Mouse (Mus musculus): ENCODE measurements around the gene Ushbp1. TPM values are rescaled to one million over a fixed set of nuclear protein-coding genes. Genes with fewer than 3 reads are reported as not detected.
A peak's percentile ranks its signal among the peaks of the same experiment; 100 is the strongest.
"Not testable (repeated sequence)": the region's sequence is repeated elsewhere in the genome, so short reads cannot be mapped to it uniquely, and the experiment has no call there.

The Ushbp1 gene
- 10.8 and 10.9 TPM in 2 replicates for polyA plus RNA-seq (2015; fragmentation: Nextera tagmentation; extraction: Ambion mirVana)

DNA sequence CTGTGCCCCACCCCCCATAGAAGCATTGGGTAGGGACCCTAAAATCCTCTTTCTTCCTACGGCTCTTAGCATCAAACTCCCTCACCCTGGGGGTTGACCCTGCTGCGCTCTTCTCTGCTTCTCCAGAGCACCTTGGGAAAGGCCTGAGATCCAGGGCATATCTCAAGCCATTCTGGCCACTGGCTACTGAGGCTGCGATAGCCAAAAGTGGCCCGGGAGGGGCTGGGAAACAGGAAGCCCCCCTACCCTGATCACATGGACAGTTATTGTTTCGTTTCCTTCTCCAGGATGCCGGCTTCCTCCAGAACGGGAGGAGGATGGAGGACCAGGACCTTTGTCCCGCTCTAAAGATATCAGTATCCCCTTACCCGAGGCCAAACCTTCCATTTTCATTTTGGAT is at the start of gene Ushbp1:
TSS of gene Ushbp1 (minus strand) at position 174 of the 400 bp plus-strand sequence.
- H3K4me1 ChIP-seq: peaks cover 12% of the 10 kb centered on the region
- peak within 1 kb of the TSS; percentile 44 for H3K4me2 ChIP-seq
- no peaks in the 10 kb centered on the region for H3K27me3 ChIP-seq (replicated peaks)
- peak within 1 kb of the TSS; percentile 76 for H3K4me3 ChIP-seq (replicated peaks)
- no peak for ATAC-seq (ENCODE audit: insufficient read depth, low FRiP score, low read depth)
- peaks cover 7% of the 10 kb centered on the region; the same call in 1 of the 2 replicates for H3K36me3 ChIP-seq
- H3K9me3 ChIP-seq: no peaks in the 10 kb centered on the region
- peak within 1 kb of the TSS; percentile 66 for H3K27ac ChIP-seq
- 80% methylated on average over 9 of the region's 9 CpGs for WGBS
- no peak within 1 kb of the TSS for H3K9ac ChIP-seq

DNA sequence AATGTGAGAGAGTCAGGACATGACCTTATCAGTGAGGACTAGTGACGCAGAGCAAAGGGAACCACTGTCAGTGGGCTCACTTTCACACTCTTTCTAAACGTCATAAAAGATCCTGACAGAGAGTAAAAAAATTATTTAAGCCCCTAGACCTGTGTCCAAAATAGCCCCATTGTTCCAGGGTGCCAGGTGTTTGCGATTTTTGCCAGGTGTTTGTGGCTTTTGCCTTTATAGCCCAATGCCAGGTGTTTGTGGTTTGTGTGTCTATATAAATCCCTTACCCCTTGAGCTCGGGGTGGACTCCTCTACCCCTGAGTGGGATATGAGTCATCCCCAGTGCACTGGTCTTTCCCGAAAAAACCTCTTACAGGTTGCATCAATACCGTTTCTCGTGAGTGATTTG is 49.5 kb upstream of the Ushbp1 start:
- ATAC-seq (ENCODE audit: insufficient read depth, low FRiP score, low read depth): no peak
- no peaks in the 10 kb centered on the region for H3K36me3 ChIP-seq
- no peak overlapping the region for H3K27ac ChIP-seq
- H3K27me3 ChIP-seq (replicated peaks): no peaks in the 10 kb centered on the region
- no peak overlapping the region for H3K4me3 ChIP-seq (replicated peaks)
- H3K4me1 ChIP-seq: no peaks in the 10 kb centered on the region
- no peak overlapping the region for H3K4me2 ChIP-seq
- 77% methylated on average over 7 of the region's 7 CpGs for WGBS
- H3K9ac ChIP-seq: no peak overlapping the region
- no peaks in the 10 kb centered on the region for H3K9me3 ChIP-seq

DNA sequence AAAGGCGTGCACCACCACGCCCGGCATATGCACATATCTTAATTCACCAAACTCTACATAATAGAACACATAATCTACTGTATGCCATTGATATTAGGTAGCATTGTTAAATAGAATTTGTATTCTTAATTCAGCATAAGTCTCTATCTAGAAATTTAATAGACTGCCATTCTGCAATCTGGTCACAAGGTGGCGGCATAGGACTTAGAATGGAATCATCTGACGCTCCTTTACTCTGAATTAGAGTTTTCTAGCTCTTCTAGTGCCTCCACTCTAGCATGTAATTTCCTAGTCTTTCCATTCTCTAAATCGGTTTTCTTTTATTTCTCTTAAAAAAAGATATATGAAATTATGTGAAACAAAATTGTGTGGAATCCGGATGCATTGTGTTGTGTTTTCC is 45.8 kb upstream of the Ushbp1 start:
- Histone ChIP-seq H3K9ac (no peak overlapping the region), H3K9me3 (no peaks in the 10 kb centered on the region), H3K27ac (no peak overlapping the region), H3K4me3 (replicated peaks) (no peak overlapping the region), H3K27me3 (replicated peaks) (0 out of 2 replicates have a peak, but pooled peaks cover 5% of the 10 kb centered on the region), H3K4me2 (no peak overlapping the region), H3K36me3 (no peaks in the 10 kb centered on the region), H3K4me1 (no peaks in the 10 kb centered on the region)
- ATAC-seq (ENCODE audit: insufficient read depth, low FRiP score, low read depth): no peak
- WGBS: 0% methylated on average over 7 of the region's 7 CpGs

GRCm38 (mm10) chr8:71437041-71437440 is 41.4 kb upstream of the Ushbp1 start:
- Histone ChIP-seq H3K36me3 (no peaks in the 10 kb centered on the region), H3K4me1 (no peaks in the 10 kb centered on the region), H3K27ac (no peak overlapping the region), H3K4me3 (replicated peaks) (no peak overlapping the region), H3K9ac (no peak overlapping the region), H3K9me3 (no peaks in the 10 kb centered on the region), H3K27me3 (replicated peaks) (0 out of 2 replicates have a peak, but pooled peaks cover 5% of the 10 kb centered on the region), H3K4me2 (no peak overlapping the region)
- ATAC-seq (ENCODE audit: insufficient read depth, low FRiP score, low read depth): no peak
- 41% methylated on average over 3 of the region's 3 CpGs for WGBS

DNA sequence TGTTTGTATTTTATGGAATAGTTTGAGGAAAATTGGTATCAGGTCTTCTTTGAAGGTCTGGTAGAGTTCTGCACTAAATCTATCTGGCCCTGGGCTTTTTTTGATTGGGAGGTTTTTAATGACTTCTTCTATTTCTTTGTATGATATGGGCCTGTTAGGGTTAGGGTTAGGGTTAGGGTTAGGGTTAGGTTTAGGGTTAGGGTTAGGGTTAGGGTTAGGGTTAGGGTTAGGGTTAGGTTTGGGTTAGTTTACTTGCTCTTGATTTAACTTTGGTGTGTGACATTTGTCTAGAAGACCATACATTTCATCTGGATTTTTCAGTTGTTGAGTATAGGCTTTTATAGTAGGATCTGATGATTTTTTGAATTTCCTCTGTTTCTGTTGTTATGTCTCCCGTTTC is 37.3 kb upstream of the Ushbp1 start:
- WGBS: 63% methylated on average over 1 of the region's 1 CpGs
- not testable (repeated sequence) for H3K4me3 ChIP-seq (replicated peaks); H3K36me3 ChIP-seq; H3K4me1 ChIP-seq; H3K4me2 ChIP-seq; H3K27me3 ChIP-seq (replicated peaks); H3K27ac ChIP-seq; H3K9ac ChIP-seq; ATAC-seq (ENCODE audit: insufficient read depth, low FRiP score, low read depth); H3K9me3 ChIP-seq

- Histone ChIP-seq H3K4me1 (no peaks in the 10 kb centered on the region), H3K4me3 (replicated peaks) (no peak overlapping the region), H3K36me3 (no peaks in the 10 kb centered on the region), H3K9ac (no peak overlapping the region), H3K27ac (no peak overlapping the region), H3K4me2 (no peak overlapping the region), H3K9me3 (no peaks in the 10 kb centered on the region), H3K27me3 (replicated peaks) (no peaks in the 10 kb centered on the region)
- ATAC-seq (ENCODE audit: insufficient read depth, low FRiP score, low read depth): no peak
These were observed 26.5 kb upstream of the Ushbp1 start for GRCm38 (mm10) chr8:71422121-71422520.

DNA sequence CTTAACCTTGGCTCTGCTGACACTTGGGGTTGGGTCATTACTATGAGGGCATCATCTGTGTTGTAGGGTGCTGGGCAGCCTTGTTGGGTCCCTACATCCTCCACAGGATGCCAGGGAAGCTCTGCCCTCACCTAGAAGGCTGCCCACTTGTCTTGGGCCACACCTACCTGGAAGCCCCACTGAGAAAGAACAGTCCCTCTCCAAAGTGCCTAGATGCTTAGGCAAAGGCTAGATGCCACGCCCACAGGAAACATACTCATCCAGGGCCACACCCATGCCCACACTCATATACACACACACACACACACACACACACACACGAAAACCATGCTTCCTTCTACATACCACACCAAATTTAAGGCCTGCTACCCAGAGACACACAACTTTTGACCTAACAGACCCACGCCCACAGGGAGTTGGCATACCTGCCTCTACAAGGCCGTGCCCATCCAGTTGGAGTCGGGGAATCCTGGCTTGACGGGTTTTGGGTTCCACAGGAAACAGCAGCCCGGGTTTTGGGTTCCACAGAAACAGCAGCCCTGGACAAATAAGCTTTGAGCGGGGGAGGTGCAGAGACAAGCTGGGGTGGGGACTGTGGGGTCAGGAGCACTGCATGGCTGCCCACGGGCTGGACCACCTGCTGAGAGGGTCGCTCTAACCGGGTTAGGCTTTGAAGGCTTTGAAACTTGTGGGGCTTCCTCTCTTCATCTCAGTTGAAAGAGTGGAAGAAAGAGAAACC is 16.1 kb upstream of the Ushbp1 start:
- no peak overlapping the region for H3K9ac ChIP-seq
- 46% methylated on average over 11 of the region's 11 CpGs for WGBS
- ATAC-seq (ENCODE audit: insufficient read depth, low FRiP score, low read depth): no peak

GRCm38 (mm10) chr8:71408231-71408630 is 12.6 kb upstream of the Ushbp1 start:
- no peaks in the 10 kb centered on the region for H3K9me3 ChIP-seq
- H3K27ac ChIP-seq: no peak overlapping the region
- H3K4me2 ChIP-seq: no peak overlapping the region
- ATAC-seq (ENCODE audit: insufficient read depth, low FRiP score, low read depth): no peak
- 94% methylated on average over 4 of the region's 4 CpGs for WGBS
- no peak overlapping the region for H3K4me3 ChIP-seq (replicated peaks)
- H3K36me3 ChIP-seq: peaks cover 20% of the 10 kb centered on the region
- H3K9ac ChIP-seq: no peak overlapping the region
- H3K27me3 ChIP-seq (replicated peaks): no peaks in the 10 kb centered on the region
- peaks cover 25% of the 10 kb centered on the region for H3K4me1 ChIP-seq

More for the DNA sequence above, 16.1 kb upstream of the Ushbp1 start:
- Histone ChIP-seq H3K9me3 (no peaks in the 10 kb centered on the region), H3K27ac (no peak overlapping the region), H3K27me3 (replicated peaks) (no peaks in the 10 kb centered on the region), H3K4me2 (no peak overlapping the region), H3K36me3 (peaks cover 20% of the 10 kb centered on the region), H3K4me1 (peaks cover 14% of the 10 kb centered on the region), H3K4me3 (replicated peaks) (no peak overlapping the region)

DNA sequence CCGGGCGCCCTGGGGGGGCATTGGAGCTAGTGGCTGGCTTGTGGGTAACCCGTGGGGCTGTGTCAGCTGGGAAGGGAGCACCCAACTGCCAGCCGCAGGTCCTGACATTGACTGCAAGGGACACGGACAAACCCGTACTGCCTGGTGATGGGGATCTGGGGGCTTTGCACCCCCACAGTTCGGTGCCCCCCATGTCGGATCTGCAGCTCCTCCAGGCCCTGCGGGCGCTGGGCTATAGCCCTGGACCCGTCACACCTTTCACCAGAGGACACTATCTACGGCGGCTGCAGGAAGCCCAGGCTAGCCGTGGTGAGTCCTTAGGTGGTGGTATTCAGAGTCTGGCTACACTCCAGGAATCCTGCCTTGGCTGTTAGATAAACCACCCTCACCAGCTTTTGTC is 11.8 kb upstream of the Ushbp1 start:
- Histone ChIP-seq H3K27ac (no peak overlapping the region), H3K9me3 (no peaks in the 10 kb centered on the region), H3K9ac (no peak overlapping the region), H3K4me1 (peaks cover 25% of the 10 kb centered on the region), H3K4me2 (peak overlapping the region; percentile 98), H3K36me3 (peaks cover 20% of the 10 kb centered on the region), H3K4me3 (replicated peaks) (peak overlapping the region; percentile 78), H3K27me3 (replicated peaks) (no peaks in the 10 kb centered on the region)
- no peak for ATAC-seq (ENCODE audit: insufficient read depth, low FRiP score, low read depth)
- WGBS: 92% methylated on average over 14 of the region's 14 CpGs

- peaks cover 23% of the 10 kb centered on the region for H3K4me1 ChIP-seq
- H3K9ac ChIP-seq: peak overlapping the region; percentile 82
- H3K9me3 ChIP-seq: no peaks in the 10 kb centered on the region
- peaks cover 20% of the 10 kb centered on the region for H3K36me3 ChIP-seq
- H3K4me2 ChIP-seq: peak overlapping the region; percentile 98
- H3K27me3 ChIP-seq (replicated peaks): no peaks in the 10 kb centered on the region
- H3K27ac ChIP-seq: peak overlapping the region; percentile 61
- ATAC-seq (ENCODE audit: insufficient read depth, low FRiP score, low read depth): peak; percentile 80
- WGBS: under 1% methylated on average over 55 of the region's 55 CpGs
- H3K4me3 ChIP-seq (replicated peaks): peak overlapping the region; percentile 78
These were observed 10.8 kb upstream of the Ushbp1 start for GRCm38 (mm10) chr8:71406099-71407015.

DNA sequence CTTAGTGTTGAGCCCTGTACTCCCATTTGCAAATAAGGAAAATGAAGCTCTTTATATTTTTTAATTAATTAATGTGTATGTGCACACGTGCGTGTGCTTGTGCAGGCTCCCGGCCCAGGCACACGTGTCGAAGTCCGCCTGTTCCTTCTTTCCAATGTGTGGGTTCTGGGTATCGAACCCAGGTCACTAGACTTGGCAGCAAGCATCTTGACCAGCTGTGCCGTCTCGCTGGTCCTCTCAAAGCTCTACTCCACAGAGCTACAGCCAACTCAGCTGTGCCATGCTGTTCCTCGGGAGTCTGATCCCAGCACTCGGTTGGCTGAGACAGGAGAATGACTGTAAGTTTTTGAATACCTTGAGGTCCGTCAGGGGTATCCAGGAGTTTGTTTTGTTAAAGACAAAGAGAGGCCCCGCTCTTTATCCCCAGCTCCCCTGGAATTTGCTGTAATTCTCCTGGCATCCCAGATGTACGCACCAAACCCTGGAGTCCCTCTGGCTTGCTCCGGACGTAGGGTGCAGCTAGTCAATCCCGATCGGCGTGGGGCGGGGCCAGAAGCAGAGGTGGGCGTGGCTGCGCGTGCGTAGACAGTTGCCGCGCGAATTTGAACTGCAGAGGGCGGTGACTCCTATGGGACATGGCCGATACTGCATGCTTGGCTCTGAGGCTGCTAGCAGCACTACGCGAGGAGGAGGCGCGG is 9.9 kb upstream of the Ushbp1 start, which contains the start of gene Ankle1:
TSS of gene Ankle1 (plus strand) at position 610 of the 698 bp plus-strand sequence.
- H3K9ac ChIP-seq: peak within 1 kb of the TSS; percentile 82
- ATAC-seq (ENCODE audit: insufficient read depth, low FRiP score, low read depth): peak; percentile 88
- H3K9me3 ChIP-seq: no peaks in the 10 kb centered on the region
- peak within 1 kb of the TSS; percentile 98 for H3K4me2 ChIP-seq
- H3K27me3 ChIP-seq (replicated peaks): no peaks in the 10 kb centered on the region
- 16% methylated on average over 33 of the region's 33 CpGs for WGBS
- peaks cover 20% of the 10 kb centered on the region for H3K36me3 ChIP-seq
- H3K4me3 ChIP-seq (replicated peaks): peak within 1 kb of the TSS; percentile 78
- H3K4me1 ChIP-seq: peaks cover 23% of the 10 kb centered on the region
- peak within 1 kb of the TSS; percentile 61 for H3K27ac ChIP-seq
